Mouse (Mus musculus) 3T3-L1 (cell line): ENCODE results near the gene Bfsp2.
A peak's percentile ranks its signal among the peaks of the same experiment; 100 is the strongest.

Source experiments
- DNase-seq: peaks from one replicate; pipeline ENCODE4 v3.0.0-alpha.2; 2015; ENCODE audit warnings: low read depth, low spot score

Gene Bfsp2

DNA sequence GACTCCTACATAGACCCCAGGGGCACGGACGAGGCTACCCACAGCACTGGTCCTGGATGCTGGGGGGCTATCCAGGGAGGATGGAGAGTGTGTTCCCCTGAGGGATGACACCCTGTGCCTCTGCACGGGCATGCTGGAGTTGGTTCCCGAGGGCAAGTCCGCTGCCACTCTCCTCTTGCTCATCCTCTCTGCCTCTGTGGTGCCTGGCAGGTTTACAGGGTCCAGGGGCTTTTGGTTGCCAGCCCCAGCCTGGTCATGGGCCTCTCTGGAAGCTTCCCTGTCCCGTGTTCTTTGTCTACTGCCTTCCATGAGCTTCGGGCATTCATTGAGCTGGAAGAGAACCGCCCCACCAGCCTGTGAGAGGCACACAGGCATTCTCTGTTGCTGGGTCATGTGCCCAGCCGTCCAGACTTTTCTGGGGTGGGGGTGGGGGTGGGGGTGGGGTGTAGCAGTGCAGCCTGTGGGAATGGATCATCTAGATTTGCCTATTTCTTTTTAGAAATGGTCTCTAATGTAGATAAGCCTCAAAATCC lies at the start of gene Bfsp2:
Gene Bfsp2, minus strand, starts transcription at position 377 of the 533 bp plus-strand sequence.
- no peak for DNase-seq

DNA sequence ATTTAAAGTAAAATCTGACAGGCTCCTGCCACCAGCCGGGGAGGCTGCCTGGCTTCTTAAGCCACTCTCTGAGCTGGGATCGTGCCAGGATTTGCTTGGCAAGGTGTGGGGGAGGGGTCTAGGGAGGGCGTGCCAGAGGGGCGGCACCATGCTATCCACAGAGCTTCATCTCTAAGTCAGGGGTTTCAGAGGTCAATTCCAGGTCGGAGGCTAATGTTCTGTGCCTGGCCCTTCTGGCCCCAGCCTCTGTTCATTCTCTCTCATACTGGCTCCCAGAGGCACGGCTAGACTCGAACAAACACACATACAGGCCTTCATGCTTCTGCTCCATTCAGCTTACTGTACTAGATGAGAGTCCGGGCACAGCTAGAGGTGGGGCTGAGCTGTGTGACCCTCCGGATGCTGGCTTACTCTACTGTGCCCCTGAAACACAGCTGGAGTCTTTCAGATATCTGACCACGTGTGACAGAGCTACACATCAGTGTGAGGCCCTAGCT lies 44.9 kb upstream of the Bfsp2 start:
- DNase-seq = no peak

- no peak for DNase-seq
Measured at GRCm38 (mm10) chr9:103524600-103524999, 44.4 kb upstream of the Bfsp2 start.

DNA sequence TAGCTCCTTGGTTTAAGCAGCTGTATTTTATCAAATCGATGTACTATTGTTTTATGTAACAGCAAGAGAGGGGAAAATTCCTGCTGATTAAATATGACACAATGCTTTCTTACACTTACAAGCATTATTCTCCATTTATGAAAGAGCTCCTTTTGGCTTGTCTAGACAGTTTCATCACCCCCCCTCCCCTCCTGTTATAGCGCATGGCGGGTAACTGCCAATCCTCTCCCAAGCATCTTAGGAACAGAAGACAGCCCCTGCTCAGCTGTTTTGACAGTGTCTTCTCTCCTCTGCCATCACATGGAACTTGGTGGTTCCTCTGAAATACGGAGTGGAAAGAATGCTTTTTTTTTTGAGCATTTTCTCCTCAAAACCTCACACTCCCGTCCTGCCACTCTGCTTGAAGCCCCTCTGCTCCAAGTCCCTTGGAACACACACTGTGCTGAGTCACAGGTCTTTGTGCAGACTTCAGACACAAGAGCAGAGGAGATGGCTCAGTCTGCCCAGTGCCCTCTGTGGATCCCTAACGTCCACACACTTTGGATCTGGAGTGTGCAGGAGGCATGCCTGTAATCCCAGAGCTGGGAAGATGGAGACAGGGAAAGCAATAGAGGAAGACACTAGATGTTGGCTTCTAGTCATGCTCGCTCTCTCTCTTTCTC lies 43.7 kb upstream of the Bfsp2 start:
- no peak for DNase-seq

DNA sequence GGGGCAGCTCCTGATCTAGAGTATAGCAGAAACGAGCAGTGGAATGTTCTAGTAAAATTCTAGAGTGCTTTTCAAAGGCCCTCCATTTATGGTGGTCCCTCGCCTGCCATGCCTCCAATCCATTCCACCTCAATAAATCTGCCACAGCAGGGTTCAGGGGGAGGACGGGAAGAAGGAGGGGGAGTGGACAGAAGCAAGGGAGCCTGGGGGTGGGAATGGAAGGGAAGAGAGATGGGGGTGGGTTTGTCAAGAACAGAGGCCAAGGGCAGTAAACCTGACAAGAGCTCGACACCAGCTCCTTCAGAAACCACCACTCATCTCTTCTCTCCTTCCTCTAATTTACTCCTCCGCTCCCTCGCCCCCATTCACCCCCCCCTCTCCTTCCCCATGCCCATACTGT lies 42.8 kb upstream of the Bfsp2 start:
- DNase-seq = no peak

DNA sequence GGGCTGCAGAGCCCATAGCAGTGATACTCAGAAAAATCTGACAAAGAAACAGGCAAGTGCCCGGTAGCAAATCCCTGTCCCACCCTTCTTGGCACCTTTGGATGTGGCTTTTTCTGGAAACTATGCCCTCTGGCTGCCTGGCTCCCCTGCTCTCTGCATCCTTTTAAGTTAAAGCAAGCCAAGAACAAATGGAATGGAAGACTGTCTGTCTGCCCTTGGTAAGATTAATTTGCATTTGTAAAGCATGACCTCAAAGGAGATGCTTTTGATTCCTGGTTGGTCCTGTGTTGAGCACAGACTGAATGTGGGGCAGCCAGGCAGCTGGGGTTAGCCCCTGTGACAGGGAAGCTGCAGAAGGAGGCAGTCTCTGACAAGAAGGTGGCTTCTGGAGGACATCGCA lies 33.7 kb upstream of the Bfsp2 start:
- no peak for DNase-seq

DNA sequence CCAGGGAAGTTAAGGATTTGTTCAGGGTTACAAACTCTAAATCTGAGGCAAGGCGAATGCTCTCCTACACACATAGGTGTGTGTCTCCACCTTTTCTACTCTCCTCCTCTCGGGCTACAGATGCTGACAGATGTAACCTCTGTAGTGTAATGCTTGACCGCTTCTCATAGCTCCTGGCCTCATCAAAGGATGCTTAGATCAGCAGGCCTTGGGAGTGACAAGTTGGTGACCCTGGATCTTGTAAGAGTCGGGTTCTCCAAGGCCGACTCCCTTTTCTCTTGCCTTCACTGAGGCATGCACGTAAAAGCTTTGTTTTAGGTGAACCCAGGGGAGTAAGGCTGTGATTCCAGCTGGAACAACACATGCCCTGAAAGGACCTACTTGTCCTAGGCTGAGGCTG lies 32.0 kb upstream of the Bfsp2 start:
- DNase-seq = no peak

GRCm38 (mm10) chr9:103506968-103507584 lies 26.9 kb upstream of the Bfsp2 start:
- DNase-seq = no peak

DNA sequence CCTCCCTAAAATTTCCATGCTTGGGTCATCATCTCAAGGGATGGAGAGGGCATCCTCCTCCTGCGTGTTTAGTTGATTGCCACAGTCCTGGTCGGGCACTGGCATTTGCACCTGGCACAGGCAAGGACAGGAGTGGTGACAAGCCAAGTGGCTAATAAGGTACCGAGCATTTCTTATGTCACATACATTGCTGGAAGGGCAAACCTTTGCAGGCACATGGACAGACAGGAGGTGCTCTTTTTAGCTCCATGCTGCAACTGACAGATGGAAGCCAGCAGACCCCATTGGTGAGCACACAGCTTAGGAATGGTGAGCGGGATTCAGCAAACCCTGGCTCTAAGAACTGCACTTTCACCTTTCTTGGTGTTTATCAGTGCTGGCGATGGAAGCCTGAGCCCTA lies 24.8 kb upstream of the Bfsp2 start:
- no peak for DNase-seq

- no peak for DNase-seq
Measured at GRCm38 (mm10) chr9:103504646-103505045, 24.4 kb upstream of the Bfsp2 start.

DNA sequence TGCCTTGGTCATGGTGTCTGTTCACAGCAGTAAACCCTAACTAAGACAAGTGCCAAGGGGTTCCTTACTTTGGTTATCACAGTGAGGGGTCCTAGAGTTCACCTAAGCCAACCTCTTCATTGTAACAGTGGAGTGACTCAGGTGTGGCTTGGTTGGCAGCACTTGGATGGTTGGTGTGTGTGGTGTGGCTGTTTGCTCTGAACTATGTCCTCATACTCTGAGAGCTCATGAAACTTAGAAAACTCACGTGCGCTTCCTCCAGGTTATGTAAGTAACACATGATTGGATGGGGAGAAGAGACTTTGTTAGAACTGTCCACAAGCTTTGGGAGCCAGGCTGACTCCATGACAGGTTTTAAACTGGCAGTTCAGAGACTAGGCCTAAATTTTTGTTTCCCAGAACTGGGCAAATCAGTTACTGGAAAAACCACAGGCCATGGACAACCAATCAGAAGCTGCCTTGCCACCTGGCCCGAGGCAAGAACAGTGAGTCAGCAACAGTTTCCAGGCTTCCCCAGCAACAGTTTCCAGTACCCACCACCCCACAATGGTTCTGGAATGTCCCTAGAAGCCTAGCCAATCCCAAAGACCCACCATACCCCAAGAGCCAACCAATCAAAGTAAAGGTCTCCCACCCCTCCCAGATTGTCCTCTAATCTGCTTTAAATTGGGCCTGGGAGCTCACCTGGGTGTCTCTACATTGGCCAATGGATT lies 23.5 kb upstream of the Bfsp2 start:
- DNase-seq = peak; percentile 55

- DNase-seq = no peak
Measured at GRCm38 (mm10) chr9:103502655-103503054, 22.4 kb upstream of the Bfsp2 start.

GRCm38 (mm10) chr9:103501861-103502364 lies 21.7 kb upstream of the Bfsp2 start:
- no peak for DNase-seq

GRCm38 (mm10) chr9:103499366-103499765 lies 19.1 kb upstream of the Bfsp2 start:
- no peak for DNase-seq

DNA sequence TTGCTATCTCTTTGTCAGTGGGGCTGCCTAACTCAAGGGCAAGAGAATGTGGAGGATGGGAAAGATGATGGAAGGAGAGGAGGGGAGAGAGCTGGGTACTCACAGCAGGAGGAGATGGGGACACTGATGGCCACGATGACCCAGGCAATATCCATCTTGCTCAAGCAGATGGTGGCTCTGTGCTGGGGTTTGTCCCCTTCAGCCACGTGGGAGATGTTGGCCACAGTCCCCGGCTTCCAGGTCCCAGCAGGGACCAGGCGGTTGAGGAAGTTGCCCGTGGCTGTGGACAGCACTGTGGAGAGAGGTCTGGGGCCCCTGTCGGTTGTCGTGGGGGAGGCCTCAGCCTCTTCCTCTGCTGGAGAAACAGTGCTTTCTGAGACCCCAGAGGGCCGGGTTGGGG lies 18.5 kb upstream of the Bfsp2 start:
- DNase-seq = no peak

DNA sequence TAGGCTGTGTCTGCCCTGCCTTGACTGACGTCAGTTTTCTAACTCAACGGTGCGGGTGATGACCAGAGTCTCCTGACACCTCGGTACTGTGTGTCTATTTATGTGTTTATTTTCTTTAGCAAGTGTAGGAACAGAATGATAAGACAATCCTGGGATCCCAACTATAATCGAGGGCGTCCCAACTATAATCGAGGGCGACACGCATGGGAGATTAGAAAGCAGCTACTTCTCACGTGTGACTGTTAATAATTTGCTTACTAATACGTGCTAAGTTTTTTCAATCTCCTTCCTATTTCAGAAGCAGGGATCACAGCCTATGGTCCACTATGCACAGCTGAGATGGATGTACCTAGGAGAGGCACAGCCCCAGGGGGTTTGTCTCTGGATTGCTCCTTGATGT lies 15.2 kb upstream of the Bfsp2 start:
- no peak for DNase-seq

DNA sequence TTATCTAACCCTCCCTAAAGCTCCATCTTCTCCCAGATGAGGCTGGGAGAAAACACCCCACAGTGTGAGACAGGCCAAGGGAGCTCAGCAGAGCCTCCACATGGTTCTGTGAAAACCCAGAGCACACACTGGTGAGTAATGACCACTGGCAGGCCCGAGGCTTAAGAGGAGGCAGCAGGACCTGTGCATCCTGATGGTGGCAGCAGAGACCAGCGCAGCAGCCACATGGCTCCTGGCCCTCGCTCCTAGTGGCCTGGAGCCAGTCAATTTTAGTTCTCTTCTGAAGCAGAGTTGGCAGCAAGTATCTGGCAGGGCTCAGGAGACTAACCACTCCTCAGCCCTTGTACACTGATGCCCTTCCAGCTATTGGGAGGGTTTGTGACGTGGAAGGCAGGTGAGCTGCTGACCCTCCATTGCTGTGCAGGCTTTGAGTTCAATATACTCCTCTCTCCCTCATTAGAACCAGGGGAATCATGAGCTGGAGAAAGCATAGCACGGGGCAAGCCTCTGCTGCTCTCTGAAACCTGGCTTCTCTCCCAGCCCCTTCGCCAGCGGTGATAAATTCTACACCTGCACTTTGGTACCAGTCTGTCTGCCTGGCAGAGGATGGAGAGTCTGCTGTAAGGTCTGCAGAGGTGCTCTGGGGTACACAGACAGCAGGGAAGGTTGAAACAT lies 14.3 kb upstream of the Bfsp2 start:
- DNase-seq = peak; percentile 77

DNA sequence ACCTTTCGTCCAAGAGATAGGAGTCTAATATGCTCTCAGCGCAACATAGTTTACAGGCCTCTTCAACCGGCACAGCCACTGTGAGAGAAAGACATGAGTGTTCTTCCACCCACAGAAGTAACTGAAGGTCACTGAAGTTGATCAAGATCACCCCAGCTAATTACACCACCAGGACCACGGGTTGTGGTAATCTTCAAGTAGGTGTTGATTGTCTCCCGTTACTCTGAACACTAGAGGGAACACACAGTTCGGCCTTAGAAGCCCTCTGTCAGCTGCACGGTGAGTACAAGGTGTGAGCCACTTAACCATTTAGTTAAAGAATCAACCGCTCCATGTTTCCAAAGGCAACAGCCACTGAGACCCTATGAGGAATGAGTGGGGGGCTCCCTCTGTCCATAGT lies 11.8 kb upstream of the Bfsp2 start:
- no peak for DNase-seq

DNA sequence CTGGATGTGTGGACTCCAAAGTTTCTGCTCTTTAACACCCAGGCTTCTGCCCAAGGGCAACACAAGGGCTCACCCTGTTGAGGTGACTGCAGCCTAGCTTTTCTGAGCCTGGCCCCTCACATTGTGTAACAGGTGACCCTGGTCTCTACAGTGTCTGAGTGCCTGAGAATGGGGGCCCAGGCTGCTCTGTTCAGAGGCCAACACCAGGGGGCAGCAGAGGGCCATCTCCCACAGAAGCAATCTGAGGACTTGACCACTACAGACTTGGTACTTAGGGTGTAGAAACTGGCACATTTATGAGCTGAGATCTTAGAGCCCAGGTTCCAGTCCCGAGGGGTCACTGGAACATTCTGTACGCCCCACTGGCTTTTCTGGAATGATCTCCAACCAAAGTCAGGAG lies 10.2 kb upstream of the Bfsp2 start:
- peak; percentile 74 for DNase-seq

GRCm38 (mm10) chr9:103489883-103490282 lies 9.7 kb upstream of the Bfsp2 start:
- no peak for DNase-seq

DNA sequence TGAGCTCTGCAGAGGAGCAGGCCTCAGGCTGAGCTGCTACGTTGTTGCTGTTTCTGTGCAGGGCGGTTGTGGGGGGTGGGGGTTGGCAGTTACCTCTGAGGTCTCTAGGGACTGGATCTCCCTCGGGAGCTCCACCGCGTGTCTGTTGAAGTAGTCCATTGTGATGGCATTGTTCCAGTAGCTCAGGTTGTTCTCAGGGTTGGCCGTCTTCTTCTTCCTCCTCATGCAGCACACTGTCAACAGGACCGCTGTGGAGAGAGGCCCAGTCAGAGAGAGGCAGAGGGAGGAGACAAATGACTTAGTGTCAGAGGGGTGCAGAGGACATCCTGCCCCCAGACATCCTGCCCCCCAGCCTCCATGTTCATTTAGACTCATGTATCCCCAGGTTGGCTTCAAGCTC lies 8.9 kb upstream of the Bfsp2 start:
- DNase-seq = no peak

DNA sequence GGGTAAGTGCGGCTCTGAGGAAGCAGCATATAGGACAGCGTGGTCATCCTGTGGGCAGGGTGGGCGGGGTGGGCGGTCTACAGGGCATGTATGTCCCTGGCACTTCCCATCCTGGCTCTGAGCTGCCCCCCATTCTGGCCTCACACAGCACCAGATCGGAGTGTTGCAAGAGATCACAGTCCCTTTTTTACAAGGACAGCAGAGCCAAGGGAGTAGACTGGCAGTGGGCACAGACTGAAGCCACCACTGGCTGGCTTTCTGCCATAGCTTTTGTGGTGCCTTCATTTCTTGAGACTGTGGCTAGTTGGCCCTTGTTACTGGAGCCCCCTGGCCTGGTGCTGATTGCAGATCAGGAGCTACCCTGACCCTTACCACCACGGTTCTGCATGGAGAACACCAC lies 6.0 kb upstream of the Bfsp2 start:
- no peak for DNase-seq
